Mouse (Mus musculus): ENCODE measurements around the gene 3110018I06Rik.

DNA sequence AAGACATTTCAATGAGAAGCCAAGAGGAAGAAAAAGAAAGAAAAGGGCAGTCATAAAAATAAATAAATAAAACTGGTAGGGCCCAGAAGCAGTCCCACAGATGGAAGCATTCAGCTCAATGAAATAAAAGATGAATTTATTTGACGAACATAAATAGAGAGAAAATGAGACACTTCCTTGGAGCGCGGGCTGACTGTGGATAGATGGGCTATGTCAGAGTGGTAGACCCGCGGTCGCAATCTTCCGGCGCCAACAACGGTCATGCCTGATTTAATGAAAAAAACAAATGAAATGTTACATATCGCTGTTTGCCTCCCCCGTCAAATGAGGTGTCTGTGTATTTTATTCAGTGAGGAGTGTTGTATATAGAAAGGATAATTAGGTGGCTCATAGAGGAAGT, 22.7 kb downstream of the 3110018I06Rik start:
- TF ChIP-seq CTCF (IDR thresholded peaks at IDR 0.05; ENCODE audit: borderline replicate concordance, insufficient read depth, low read depth, low read length) (no peak), POLR2A (IDR thresholded peaks at IDR 0.05; ENCODE audit: borderline replicate concordance, insufficient read depth, low read length) (no peak)

Data from cerebellum, adult 2 months (tissue).